Comparison of ENCODE assay signal across 8 mouse cellular contexts in the genomic region with DNA sequence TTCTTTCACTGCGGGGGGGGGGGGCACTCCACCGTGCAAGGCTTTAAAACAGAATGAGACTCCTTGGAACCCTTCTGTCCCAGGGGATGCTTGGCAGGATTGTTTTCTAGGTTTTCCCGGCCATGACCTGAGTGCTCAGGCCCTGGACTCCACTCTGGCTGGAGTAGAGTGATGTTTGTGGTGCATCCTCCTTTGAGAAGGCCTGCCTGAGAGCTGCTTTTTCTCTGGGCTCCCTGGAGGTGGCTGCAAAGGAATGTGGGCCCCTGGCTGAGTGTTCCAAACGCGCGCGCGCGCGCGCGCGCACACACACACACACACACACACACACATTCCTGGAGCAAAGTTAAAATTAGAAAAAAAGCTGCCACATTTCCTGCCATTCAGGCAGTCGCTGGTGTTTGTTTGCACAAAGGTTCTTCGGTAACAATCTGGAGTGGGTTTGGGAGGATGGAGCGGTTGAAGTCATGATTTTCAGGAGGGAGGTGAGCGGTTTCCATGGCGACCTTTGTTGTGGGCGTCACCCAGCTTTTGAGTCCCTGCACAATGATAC. TPM values are rescaled to one million over a fixed set of nuclear protein-coding genes. Genes with fewer than 3 reads are reported as not detected.
DNase-seq lines count a peak whose midpoint lies in the region; ATAC-seq and TF ChIP-seq lines count a peak whose summit lies in the region.

No protein-coding gene starts in this region.

- no peak overlapping the region for H3K9ac ChIP-seq in forebrain, embryonic 16.5 days (replicated peaks; ENCODE audit: low read depth, low read length)
- H3K9ac ChIP-seq in lung, postnatal 0 days (replicated peaks; ENCODE audit: low read depth) = no peak overlapping the region

- no peaks in the 10 kb centered on the region for H3K36me3 ChIP-seq in forebrain, embryonic 16.5 days (ENCODE audit: control insufficient read depth, insufficient read depth)
- no peaks in the 10 kb centered on the region for H3K36me3 ChIP-seq in lung, postnatal 0 days (ENCODE audit: insufficient read depth, low read length)

- DNase-seq in CD4-positive, CD25-positive, alpha-beta regulatory T cell, adult 2 months (ENCODE audit: low read depth, low spot score) = peak; percentile 68
- DNase-seq in heart, postnatal 10 days = peak; percentile 77
- DNase-seq in kidney, postnatal 4 days = peak; percentile 68 to 75
- peak; percentile 93 for DNase-seq in lung, postnatal 0 days (ENCODE audit: low spot score)
- peak; percentile 72 for DNase-seq in right cerebral cortex, postnatal 25 days
- DNase-seq in c-Kit-positive CD71-positive TER-119-positive erythroid progenitor cells, embryonic 14.5 days (ENCODE audit: low spot score) = no peak

- ATAC-seq in CD4-positive, CD25-positive, alpha-beta regulatory T cell, adult 4 months = no peak
- peak; percentile 57 for ATAC-seq in forebrain, embryonic 16.5 days
- peak; percentile 74 for ATAC-seq in lung, postnatal 0 days

- WGBS in forebrain, embryonic 16.5 days = 4% methylated on average over 19 of the region's 19 CpGs
- WGBS in lung, postnatal 0 days = 9% methylated on average over 15 of the region's 19 CpGs

- H3K4me3 ChIP-seq in forebrain, embryonic 16.5 days (replicated peaks; ENCODE audit: low read length) = no peak overlapping the region; the same call in 1 of the 2 replicates
- no peak overlapping the region for H3K4me3 ChIP-seq in lung, postnatal 0 days (ENCODE audit: low read depth, low read length)

- peak; percentile 91 for TF ChIP-seq EP300 in lung, postnatal 0 days (IDR thresholded peaks at IDR 0.05)

- H3K27ac ChIP-seq in forebrain, embryonic 16.5 days (ENCODE audit: low read length) = peak overlapping the region; percentile 35; the same call in 1 of the 2 replicates
- 0 out of 2 replicates have a peak overlapping the region, but pooled peaks have one; percentile 64 for H3K27ac ChIP-seq in lung, postnatal 0 days (ENCODE audit: low read length)

- H3K27me3 ChIP-seq in forebrain, embryonic 16.5 days (replicated peaks; ENCODE audit: control insufficient read depth, insufficient read depth, low read length) = no peaks in the 10 kb centered on the region
- H3K27me3 ChIP-seq in lung, postnatal 0 days (replicated peaks; ENCODE audit: insufficient read depth, low read length) = no peaks in the 10 kb centered on the region

- no peaks in the 10 kb centered on the region for H3K9me3 ChIP-seq in forebrain, embryonic 16.5 days (ENCODE audit: control insufficient read depth, low read length)
- H3K9me3 ChIP-seq in lung, postnatal 0 days (ENCODE audit: low read length) = no peaks in the 10 kb centered on the region

- H3K4me1 ChIP-seq in forebrain, embryonic 16.5 days (replicated peaks; ENCODE audit: control insufficient read depth, insufficient read depth, low read length) = peaks cover 39% of the 10 kb centered on the region
- peaks cover 48% of the 10 kb centered on the region for H3K4me1 ChIP-seq in lung, postnatal 0 days (ENCODE audit: insufficient read depth, low read depth, low read length)

- TF ChIP-seq CTCF in lung, postnatal 0 days (IDR thresholded peaks at IDR 0.05) = no peak

- intact Hi-C loops in heart, postnatal 10 days (cut with DNase I) = loop anchor here (5.0 kb wide), 1 partner anchor 45 kb away; no protein-coding TSS in a partner anchor

- peak overlapping the region; percentile 26; the same call in 1 of the 2 replicates for H3K4me2 ChIP-seq in forebrain, embryonic 16.5 days (ENCODE audit: low read length)
- peak overlapping the region; percentile 11; the same call in 1 of the 2 replicates for H3K4me2 ChIP-seq in lung, postnatal 0 days (replicated peaks; ENCODE audit: low read depth, low read length)

RNA-seq across cellular contexts. Expression of gene Sh3bp4, which starts 22.3 kb away (rescaled TPM):
- 1 to 10 TPM in 1 of 2 experiments, under 1 TPM in 1; 0.19 to 1.3 TPM for polyA plus RNA-seq in CD4-positive, CD25-positive, alpha-beta regulatory T cell, adult 4 months (2017; shearing (Covaris generic))
- 20.6 and 22.2 TPM in 2 replicates for polyA plus RNA-seq in forebrain, embryonic 16.5 days (2015; fragmentation: Nextera tagmentation; extraction: Ambion mirVana)
- total RNA-seq in heart, postnatal 10 days (2021) = 10 to 100 TPM; 26.2 to 28.6 TPM
- 18.9 and 22.0 TPM in 2 replicates for polyA plus RNA-seq in lung, postnatal 0 days (2015; fragmentation: Nextera tagmentation; extraction: Ambion mirVana)
